Mouse (Mus musculus) thymus, adult 2 months (tissue): ENCODE measurements at regions not wholly inside any gene's neighbourhood (a gene's known extent, or its start where the extent isn't known, plus 50 kb on each side); places are given as distances from the start of the nearest gene placed in this dataset.

ENCODE experiments used
- CTCF ChIP-seq: fragments of 200-500 bp; IDR thresholded peaks from 2 replicates; pipeline ENCODE4 v1.5.1; 2012; ENCODE audit warnings: mild to moderate bottlenecking, control low read depth, low read length, moderate library complexity, borderline replicate concordance; ENCODE audit not compliant: control insufficient read depth, poor library complexity, insufficient read depth; ENCODE audit errors: extremely low read depth
- POLR2A ChIP-seq: fragments of 200-500 bp; IDR thresholded peaks from 2 replicates; pipeline ENCODE4 v1.6.1; 2012; ENCODE audit warnings: mild to moderate bottlenecking, low read length, control low read depth, moderate library complexity; ENCODE audit not compliant: control insufficient read depth, poor library complexity, insufficient read depth; ENCODE audit errors: extremely low read depth

DNA sequence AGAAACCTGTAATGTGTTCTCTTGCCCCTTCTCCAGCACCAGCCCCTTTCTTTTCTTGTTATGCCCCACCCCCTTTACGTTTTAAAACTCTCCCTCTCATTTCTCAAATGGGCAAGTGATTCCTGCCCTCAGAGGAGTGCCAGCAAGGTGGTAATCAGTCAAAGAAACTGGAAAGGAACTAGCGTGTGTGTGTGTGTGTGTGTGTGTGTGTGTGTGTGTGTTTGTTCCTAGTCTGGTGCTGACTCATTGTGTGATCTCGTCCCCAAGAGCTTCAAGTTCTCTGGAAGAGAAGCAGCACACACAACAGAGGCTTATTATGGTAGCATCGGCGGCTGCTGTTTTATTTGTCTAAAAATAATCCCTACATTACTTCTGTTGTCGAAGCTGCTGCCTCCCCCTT, 219.2 kb downstream of the Cog6 start:
- TF ChIP-seq CTCF: no peak
- TF ChIP-seq POLR2A: no peak
